8 mouse cellular contexts compared by ENCODE assay signal in genomic region chr2:32740916-32741272, GRCm38 (mm10). TPM values are rescaled to one million over a fixed set of nuclear protein-coding genes. Genes with fewer than 3 reads are reported as not detected.
DNase-seq lines count a peak whose midpoint lies in the region; ATAC-seq and TF ChIP-seq lines count a peak whose summit lies in the region.
"Had no signal": no experiment of that assay in that cellular context is flagged by ENCODE, and none has a peak within 500 bp of the region (broad histone marks: within the 10 kb centered on the region; RNA-seq: fewer than 3 reads in every experiment).

Gene 6330409D20Rik (minus strand): TSS chr2:32741016.

- peak within 1 kb of the TSS; percentile 30 for H3K4me3 ChIP-seq in lung, adult 2 months (replicated peaks; ENCODE audit: extremely low read depth, low read depth, low read length)
- peak within 1 kb of the TSS; percentile 79 for H3K4me3 ChIP-seq in forebrain, embryonic 14.5 days (ENCODE audit: low read depth, low read length)
- H3K4me3 ChIP-seq in limb, embryonic 14.5 days (replicated peaks; ENCODE audit: low read length): peak within 1 kb of the TSS; percentile 46
- peak within 1 kb of the TSS; percentile 39 for H3K4me3 ChIP-seq in stomach, embryonic 14.5 days (ENCODE audit: low read depth, low read length)

- peak within 1 kb of the TSS; percentile 84 for H3K9ac ChIP-seq in forebrain, embryonic 14.5 days (ENCODE audit: low read length)
- H3K9ac ChIP-seq in limb, embryonic 14.5 days (ENCODE audit: low read depth, low read length, severe bottlenecking): peak within 1 kb of the TSS; percentile 52
- H3K9ac ChIP-seq in stomach, embryonic 14.5 days (replicated peaks; ENCODE audit: low read depth, low read length): peak within 1 kb of the TSS; percentile 28; the same call in 1 of the 2 replicates

- H3K27me3 ChIP-seq in forebrain, embryonic 14.5 days (replicated peaks; ENCODE audit: control insufficient read depth, insufficient read depth, low read length): no peaks in the 10 kb centered on the region
- H3K27me3 ChIP-seq in limb, embryonic 14.5 days (ENCODE audit: control insufficient read depth, insufficient read depth, low read length): peaks cover 12% of the 10 kb centered on the region
- H3K27me3 ChIP-seq in stomach, embryonic 14.5 days (ENCODE audit: control insufficient read depth, insufficient read depth, low read length): 0 out of 2 replicates have a peak, but pooled peaks cover 14% of the 10 kb centered on the region

- 23% methylated on average over 11 of the region's 11 CpGs for WGBS in lung, adult 2 months
- 6% methylated on average over 11 of the region's 11 CpGs for WGBS in forebrain, embryonic 14.5 days
- 9% methylated on average over 11 of the region's 11 CpGs for WGBS in limb, embryonic 14.5 days
- WGBS in stomach, embryonic 14.5 days: 8% methylated on average over 11 of the region's 11 CpGs

- H3K4me1 ChIP-seq in lung, adult 2 months (ENCODE audit: control insufficient read depth, insufficient read depth, low read length): peaks cover 20% of the 10 kb centered on the region
- H3K4me1 ChIP-seq in forebrain, embryonic 14.5 days (ENCODE audit: control insufficient read depth, insufficient read depth, low read length): no peaks in the 10 kb centered on the region
- peaks cover 12% of the 10 kb centered on the region for H3K4me1 ChIP-seq in limb, embryonic 14.5 days (ENCODE audit: control insufficient read depth, insufficient read depth, low read length)
- peaks cover 16% of the 10 kb centered on the region for H3K4me1 ChIP-seq in stomach, embryonic 14.5 days (ENCODE audit: control insufficient read depth, insufficient read depth, low read length)

- H3K27ac ChIP-seq in forebrain, embryonic 14.5 days (ENCODE audit: low read depth, low read length): peak within 1 kb of the TSS; percentile 80
- H3K27ac ChIP-seq in limb, embryonic 14.5 days (replicated peaks; ENCODE audit: low read depth, low read length): no peak within 1 kb of the TSS
- no peak within 1 kb of the TSS for H3K27ac ChIP-seq in stomach, embryonic 14.5 days (ENCODE audit: low read length)

- DNase-seq in lung, adult 2 months: no peak
- no peak for DNase-seq in lung, postnatal 25 days (ENCODE audit: low spot score)
- DNase-seq in forebrain, embryonic 14.5 days (ENCODE audit: low spot score): no peak
- DNase-seq in limb, embryonic 14.5 days (ENCODE audit: low spot score): no peak
- no peak for DNase-seq in urinary bladder, postnatal 14 days (ENCODE audit: low spot score)
- DNase-seq in urinary bladder, postnatal 10 days (ENCODE audit: low spot score): no peak
- DNase-seq: kidney, postnatal 14 days had no signal

- H3K36me3 ChIP-seq in forebrain, embryonic 14.5 days (ENCODE audit: control insufficient read depth, insufficient read depth, low read length): peaks cover 13% of the 10 kb centered on the region
- peaks cover 10% of the 10 kb centered on the region; the same call in 1 of the 2 replicates for H3K36me3 ChIP-seq in limb, embryonic 14.5 days (ENCODE audit: control insufficient read depth, insufficient read depth, low read length)
- H3K36me3 ChIP-seq in stomach, embryonic 14.5 days (ENCODE audit: control insufficient read depth, insufficient read depth, low read length): peaks cover 3% of the 10 kb centered on the region

- no peak for TF ChIP-seq CTCF in lung, adult 2 months (IDR thresholded peaks at IDR 0.05; ENCODE audit: insufficient read depth, low read length)

- peak within 1 kb of the TSS; percentile 97 for H3K4me2 ChIP-seq in forebrain, embryonic 14.5 days (ENCODE audit: low read length)
- peak within 1 kb of the TSS; percentile 94 for H3K4me2 ChIP-seq in limb, embryonic 14.5 days (replicated peaks; ENCODE audit: low read depth, low read length, severe bottlenecking)
- peak within 1 kb of the TSS; percentile 93 for H3K4me2 ChIP-seq in stomach, embryonic 14.5 days (replicated peaks; ENCODE audit: low read depth, low read length)

- H3K9me3 ChIP-seq in forebrain, embryonic 14.5 days (replicated peaks; ENCODE audit: control insufficient read depth, low read length): no peaks in the 10 kb centered on the region
- no peaks in the 10 kb centered on the region for H3K9me3 ChIP-seq in limb, embryonic 14.5 days (ENCODE audit: control insufficient read depth, low read length)
- no peaks in the 10 kb centered on the region for H3K9me3 ChIP-seq in stomach, embryonic 14.5 days (ENCODE audit: control insufficient read depth, low read depth, low read length)

- peak; percentile 1; the same call in 1 of the 2 replicates for ATAC-seq in forebrain, embryonic 14.5 days
- ATAC-seq in limb, embryonic 14.5 days (ENCODE audit: low FRiP score, low read depth): no peak
- no peak for ATAC-seq in stomach, embryonic 14.5 days (ENCODE audit: insufficient number of reproducible peaks, insufficient read depth, low FRiP score, low read depth)

- TF ChIP-seq POLR2A in lung, adult 2 months (IDR thresholded peaks at IDR 0.05; ENCODE audit: borderline replicate concordance, extremely low read depth, low read depth, low read length): no peak
- TF ChIP-seq POLR2A in limb, embryonic 14.5 days (IDR thresholded peaks at IDR 0.05; ENCODE audit: borderline replicate concordance, extremely low read depth, insufficient read depth, insufficient read length): no peak

RNA-seq across cellular contexts. Expression of gene 6330409D20Rik, which starts in this region (rescaled TPM):
- polyA plus RNA-seq in lung, adult 2 months (2012; rRNA removed): 0.18 and 0.41 TPM in 2 replicates
- 3.2 and 3.4 TPM in 2 replicates for polyA plus RNA-seq in forebrain, embryonic 14.5 days (2014; fragmentation: Nextera tagmentation; extraction: Ambion mirVana)
- polyA plus RNA-seq in limb, embryonic 14.5 days (2012; rRNA removed): 0.14 and 0.15 TPM in 2 replicates
- polyA plus RNA-seq in limb, embryonic 14.5 days (2014; fragmentation: Nextera tagmentation; extraction: Ambion mirVana): not detected in 2 replicates
- 0.67 and 0.77 TPM in 2 replicates for polyA plus RNA-seq in stomach, embryonic 14.5 days (2014; fragmentation: Nextera tagmentation; extraction: Ambion mirVana)

Comparison
In these comparisons a context has a peak if more than half of its experiments do, and no peak if none do; other contexts are left out.
1. H3K9ac ChIP-seq: peak in every context shown above with its lines; median percentile 84 in forebrain, embryonic 14.5 days; 52 in limb, embryonic 14.5 days; 28 in stomach, embryonic 14.5 days.